Mouse (Mus musculus) cerebellum, adult 2 months (tissue): ENCODE measurements around the gene Itsn2. TPM values are rescaled to one million over a fixed set of nuclear protein-coding genes. Genes with fewer than 3 reads are reported as not detected.
"Not testable (repeated sequence)": the region's sequence is repeated elsewhere in the genome, so short reads cannot be mapped to it uniquely, and the experiment has no call there.

Source experiments
- DNase-seq, 2 experiments: peaks; one replicate each; pipeline ENCODE4 v3.0.0; 2021
- H3K27ac ChIP-seq: fragments of 200-500 bp; 2 replicates; pipeline ENCODE4 v1.5.1; 2012; ENCODE audit warnings: low read length, control low read depth, inconsistent platforms; ENCODE audit not compliant: insufficient read depth
- H3K27me3 ChIP-seq: fragments of 200-500 bp; 2 replicates; pipeline ENCODE4 v1.6.1; 2012; ENCODE audit warnings: inconsistent platforms, mild to moderate bottlenecking, low read length, moderate library complexity; ENCODE audit not compliant: control insufficient read depth, insufficient read depth
- H3K4me1 ChIP-seq: fragments of 200-500 bp; 2 replicates; pipeline ENCODE4 v1.6.1; 2011; ENCODE audit warnings: low read length; ENCODE audit not compliant: control insufficient read depth, insufficient read depth
- H3K4me3 ChIP-seq: fragments of 200-500 bp; replicated peaks from 2 replicates; pipeline ENCODE3; 2011; ENCODE audit warnings: mild to moderate bottlenecking, low read depth, low read length, control low read depth; ENCODE audit not compliant: insufficient read depth
- CTCF ChIP-seq: fragments of 200-500 bp; IDR thresholded peaks from 2 replicates; pipeline ENCODE4 v1.5.1; 2011; ENCODE audit warnings: low read depth, mild to moderate bottlenecking, control low read depth, low read length, moderate library complexity, borderline replicate concordance; ENCODE audit not compliant: insufficient read depth
- POLR2A ChIP-seq: fragments of 200-500 bp; IDR thresholded peaks from 2 replicates; pipeline ENCODE4 v1.6.1; 2011; ENCODE audit warnings: low read length, control low read depth, borderline replicate concordance; ENCODE audit not compliant: insufficient read depth
- WGBS: fragments of 180-500 bp; shearing (Covaris S2); methylation state at CpG from one replicate; pipeline ENCODE4 v1.1.7; 2018; 5-methylcytosine and 5-hydroxymethylcytosine counted together
- polyA plus RNA-seq: library from polyadenylated mRNA; depleted of rRNA; stranded (reverse); fragments of >200 nt; gene quantifications from 2 replicates; pipeline ENCODE4 v1.2.3, GENCODE M21; 2012

The Itsn2 gene
- polyA plus RNA-seq, 1 experiment: 27.5 TPM

DNA sequence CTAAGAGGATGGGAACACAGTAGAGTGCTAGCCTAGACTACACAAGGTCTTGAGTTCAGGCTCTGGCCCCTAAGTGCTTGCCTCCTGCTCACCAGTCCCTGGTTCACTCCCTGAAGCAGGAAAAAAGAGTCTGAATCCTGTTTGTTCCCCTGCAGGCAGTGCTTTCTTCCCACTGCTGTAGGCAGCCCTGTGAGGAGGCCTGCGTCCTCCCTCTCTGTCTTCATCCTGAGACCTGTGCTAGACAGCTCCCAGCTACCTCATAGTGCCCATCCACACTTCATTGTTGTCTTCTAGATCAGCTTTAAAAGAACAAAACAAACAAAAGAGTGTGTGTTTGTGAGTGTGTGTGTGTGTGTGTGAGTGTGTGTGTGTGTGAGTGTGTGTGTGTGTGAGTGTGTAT, 102.1 kb downstream of the Itsn2 start:
- Histone ChIP-seq H3K4me3 (no peak overlapping the region), H3K4me1 (no peaks in the 10 kb centered on the region), H3K27ac (no peak overlapping the region), H3K27me3 (no peaks in the 10 kb centered on the region)
- no peak for DNase-seq
- TF ChIP-seq POLR2A (no peak), CTCF (no peak)
- 97% methylated on average over 1 of the region's 1 CpGs for WGBS

DNA sequence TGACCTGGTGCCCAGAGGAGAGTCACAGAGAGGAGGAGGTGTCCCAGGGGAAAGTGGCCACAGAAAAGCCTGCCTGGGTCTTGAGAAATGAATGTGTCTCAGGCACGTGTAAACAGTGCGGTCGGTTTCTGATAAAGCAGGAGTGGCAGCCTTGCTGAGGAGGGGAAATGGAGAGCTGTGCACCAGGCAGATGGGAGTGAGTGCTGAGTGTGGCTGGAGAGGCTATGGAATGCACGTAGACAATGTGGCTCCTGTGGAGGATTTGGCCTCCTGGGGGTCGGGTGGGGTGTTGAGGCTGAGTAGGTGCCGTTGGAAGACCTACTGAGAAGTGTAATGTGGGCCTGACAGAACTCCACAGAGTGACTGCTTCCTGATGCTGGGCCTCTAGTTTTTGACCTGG, 113.2 kb downstream of the Itsn2 start:
- not testable (repeated sequence) for DNase-seq, H3K4me3 ChIP-seq, H3K27me3 ChIP-seq, H3K4me1 ChIP-seq, H3K27ac ChIP-seq
- 75% methylated on average over 6 of the region's 6 CpGs for WGBS

DNA sequence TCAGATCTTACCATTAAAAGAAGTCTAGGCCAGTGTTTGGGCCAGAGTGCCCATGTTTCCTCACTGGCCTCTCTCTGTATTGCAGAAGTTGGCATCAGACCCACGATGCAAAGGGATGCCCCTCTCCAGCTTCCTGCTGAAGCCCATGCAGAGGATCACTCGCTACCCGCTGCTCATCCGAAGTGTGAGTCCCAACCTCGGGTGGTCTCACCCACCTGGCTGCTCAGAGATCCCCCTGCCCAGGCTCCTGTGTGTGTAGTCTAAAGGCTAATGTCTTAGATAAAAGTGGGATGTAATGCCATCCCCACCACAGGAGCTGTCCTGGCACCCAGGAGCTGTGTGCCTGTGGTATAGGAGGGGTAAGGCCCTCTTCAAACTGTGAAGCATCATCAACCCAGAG, 113.7 kb downstream of the Itsn2 start:
- no peak for DNase-seq
- 80% methylated on average over 5 of the region's 5 CpGs for WGBS
- no peak overlapping the region for H3K27ac ChIP-seq
- no peak overlapping the region for H3K4me3 ChIP-seq
- TF ChIP-seq CTCF (no peak), POLR2A (no peak)
- no peaks in the 10 kb centered on the region for H3K4me1 ChIP-seq
- no peaks in the 10 kb centered on the region for H3K27me3 ChIP-seq

DNA sequence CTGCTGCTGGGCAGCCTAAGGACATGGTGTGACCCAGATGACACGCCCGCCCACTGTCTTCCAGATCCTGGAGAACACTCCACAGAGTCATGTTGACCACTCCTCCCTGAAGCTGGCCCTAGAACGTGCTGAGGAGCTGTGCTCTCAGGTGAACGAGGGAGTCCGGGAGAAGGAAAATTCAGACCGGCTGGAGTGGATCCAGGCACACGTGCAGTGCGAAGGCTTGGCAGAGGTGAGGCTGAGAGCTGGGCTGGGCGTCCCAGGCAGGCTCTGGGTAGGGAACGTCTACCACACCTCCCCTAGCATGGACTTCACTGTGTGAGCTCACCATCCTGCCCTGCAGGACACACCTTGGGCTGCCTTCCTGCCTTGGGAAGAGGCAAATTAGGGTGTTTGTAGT, 114.5 kb downstream of the Itsn2 start:
- no peaks in the 10 kb centered on the region for H3K27me3 ChIP-seq
- DNase-seq: no peak
- no peak for TF ChIP-seq POLR2A
- no peak for TF ChIP-seq CTCF
- no peaks in the 10 kb centered on the region for H3K4me1 ChIP-seq
- 62% methylated on average over 10 of the region's 10 CpGs for WGBS
- no peak overlapping the region for H3K27ac ChIP-seq
- H3K4me3 ChIP-seq: no peak overlapping the region

DNA sequence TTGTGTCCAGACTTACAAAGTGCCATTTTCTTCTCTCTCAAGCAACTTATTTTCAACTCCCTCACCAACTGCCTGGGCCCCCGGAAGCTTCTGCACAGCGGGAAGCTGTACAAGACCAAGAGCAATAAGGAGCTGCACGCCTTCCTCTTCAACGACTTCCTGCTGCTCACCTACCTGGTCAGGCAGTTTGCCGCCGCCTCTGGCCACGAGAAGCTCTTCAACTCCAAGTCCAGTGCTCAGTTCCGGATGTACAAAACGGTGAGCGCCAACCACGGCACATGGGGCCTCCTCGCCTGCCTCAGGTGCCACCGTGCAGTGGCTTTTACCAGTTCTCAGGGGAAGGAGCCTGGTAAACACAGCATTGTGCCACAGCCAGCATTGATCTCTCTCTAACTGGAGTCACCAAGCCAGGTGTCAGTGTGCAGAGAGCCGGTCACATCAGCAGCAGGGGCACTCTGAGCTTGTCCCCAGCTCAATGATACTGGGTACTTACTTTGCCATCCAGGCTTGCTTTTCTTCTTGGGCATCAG, 115.1 kb downstream of the Itsn2 start:
- Histone ChIP-seq H3K4me1 (no peaks in the 10 kb centered on the region), H3K4me3 (no peak overlapping the region), H3K27ac (no peak overlapping the region), H3K27me3 (no peaks in the 10 kb centered on the region)
- no peak for DNase-seq
- WGBS: 89% methylated on average over 14 of the region's 14 CpGs
- TF ChIP-seq CTCF: no peak
- TF ChIP-seq POLR2A: no peak

DNA sequence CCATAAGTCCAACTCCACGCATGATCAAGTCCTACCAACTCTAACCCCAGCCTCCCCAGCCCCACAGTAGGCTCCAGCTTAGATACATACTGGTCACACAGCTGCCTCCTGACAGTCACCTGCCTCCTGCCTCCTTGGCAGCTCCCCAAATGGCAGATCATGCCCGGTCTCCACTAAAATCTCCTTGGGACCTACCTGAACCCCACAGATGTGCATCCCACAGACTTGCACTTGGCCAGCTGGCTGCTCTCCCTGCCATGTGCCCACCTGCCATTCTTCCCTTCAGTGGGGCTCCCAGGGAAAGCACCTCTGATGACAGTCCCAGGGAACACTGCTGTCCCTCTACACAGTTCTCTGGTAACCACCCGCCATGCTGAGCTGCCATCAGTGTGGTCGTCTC, 115.9 kb downstream of the Itsn2 start:
- TF ChIP-seq CTCF: no peak
- no peak for TF ChIP-seq POLR2A
- Histone ChIP-seq H3K27me3 (no peaks in the 10 kb centered on the region), H3K4me3 (no peak overlapping the region), H3K27ac (no peak overlapping the region), H3K4me1 (no peaks in the 10 kb centered on the region)
- DNase-seq: no peak
- WGBS: 56% methylated on average over 4 of the region's 4 CpGs

DNA sequence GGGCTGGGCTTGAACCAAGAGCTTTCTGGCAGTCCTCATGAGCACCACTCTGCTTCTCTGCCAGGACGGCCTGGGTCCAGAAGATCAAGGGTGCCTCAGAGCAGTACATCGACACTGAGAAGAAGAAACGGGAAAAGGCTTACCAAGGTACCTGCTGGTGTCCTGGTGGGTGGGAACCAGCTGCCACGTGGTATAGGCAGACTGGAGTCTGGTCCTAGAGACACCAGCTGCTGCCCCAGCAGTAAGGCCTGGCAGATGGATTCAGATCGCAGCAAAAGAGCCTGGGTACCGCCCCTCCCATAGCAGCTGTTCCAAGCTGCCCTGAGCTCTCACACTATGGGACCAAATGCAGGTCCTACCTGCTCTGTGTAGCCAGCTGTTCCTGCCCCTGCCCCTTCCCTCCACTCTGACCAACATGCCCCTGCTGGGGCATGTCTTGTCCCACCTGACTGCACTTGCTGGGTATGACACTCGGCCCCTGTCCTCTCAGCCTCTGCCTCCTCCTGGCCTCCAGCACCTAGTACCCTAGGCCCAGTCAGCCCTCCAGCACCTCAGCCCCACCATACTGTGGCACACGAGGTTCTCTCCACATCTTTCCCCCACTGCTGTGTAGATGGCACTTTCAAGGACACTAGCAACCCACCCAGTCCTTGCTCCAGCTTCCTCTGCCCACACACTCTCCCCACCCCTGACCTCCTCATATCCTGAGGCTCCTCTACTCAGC, 116.6 kb downstream of the Itsn2 start:
- 27% methylated on average over 8 of the region's 8 CpGs for WGBS
- H3K4me1 ChIP-seq: no peaks in the 10 kb centered on the region
- TF ChIP-seq POLR2A: no peak
- TF ChIP-seq CTCF: no peak
- no peak overlapping the region for H3K27ac ChIP-seq
- H3K27me3 ChIP-seq: no peaks in the 10 kb centered on the region
- DNase-seq: no peak
- H3K4me3 ChIP-seq: no peak overlapping the region

DNA sequence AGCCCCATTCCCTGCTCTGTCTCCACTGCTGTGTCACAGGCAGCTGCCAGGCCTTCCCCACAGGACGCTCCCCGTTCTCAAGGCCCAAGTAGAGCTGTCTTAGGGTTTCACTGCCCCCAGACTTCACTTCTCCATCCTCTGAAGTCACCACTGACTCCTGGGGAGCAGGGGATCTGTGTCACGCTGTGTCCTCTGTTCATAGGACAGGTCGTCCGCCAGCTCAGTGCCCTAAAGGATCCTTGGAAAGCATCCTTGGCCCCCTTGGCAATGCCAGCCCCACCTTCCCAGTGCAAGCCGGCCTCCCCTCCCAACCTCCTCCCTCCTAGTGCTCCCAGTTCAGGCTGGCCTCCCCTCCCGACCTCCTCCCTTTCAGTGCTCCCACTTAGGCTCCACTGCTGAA, 117.5 kb downstream of the Itsn2 start:
- WGBS: 68% methylated on average over 7 of the region's 7 CpGs
- Histone ChIP-seq H3K27ac (no peak overlapping the region), H3K4me1 (no peaks in the 10 kb centered on the region), H3K4me3 (no peak overlapping the region), H3K27me3 (no peaks in the 10 kb centered on the region)
- no peak for DNase-seq
- TF ChIP-seq CTCF: no peak
- TF ChIP-seq POLR2A: no peak

DNA sequence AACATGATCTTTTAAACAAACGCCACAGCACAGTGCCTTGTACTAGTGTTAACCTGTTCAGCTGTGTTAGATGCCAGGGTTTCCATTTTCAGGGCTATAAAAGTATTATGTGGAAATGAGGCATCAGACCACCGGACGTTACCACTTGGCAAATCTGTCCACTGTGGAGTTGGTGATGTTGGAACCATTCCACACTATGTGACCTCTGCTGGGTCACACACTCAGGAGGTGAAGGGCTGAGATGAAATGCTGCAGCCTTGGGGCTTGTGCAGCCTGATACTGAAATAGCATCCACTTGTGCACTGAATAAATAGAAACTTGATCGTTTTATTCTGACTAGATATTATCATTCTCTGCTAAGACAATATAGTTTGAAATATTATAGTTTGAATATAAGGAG, 120.9 kb downstream of the Itsn2 start:
- DNase-seq: no peak
- 66% methylated on average over 4 of the region's 4 CpGs for WGBS
- Histone ChIP-seq H3K4me1 (no peaks in the 10 kb centered on the region), H3K4me3 (no peak overlapping the region), H3K27ac (no peak overlapping the region), H3K27me3 (no peaks in the 10 kb centered on the region)
- TF ChIP-seq POLR2A: no peak
